Mouse (Mus musculus) ES-Bruce4 (cell line): ENCODE measurements at regions not wholly inside any gene's neighbourhood (a gene's known extent, or its start where the extent isn't known, plus 50 kb on each side); places are given as distances from the start of the nearest gene placed in this dataset.

ENCODE experiments used
- H3K27ac ChIP-seq: 2 replicates; pipeline ENCODE4 v1.5.1; 2012; ENCODE audit warnings: low read length, inconsistent platforms; ENCODE audit not compliant: insufficient read depth
- H3K27me3 ChIP-seq: 2 replicates; pipeline ENCODE4 v1.6.1; 2012; ENCODE audit warnings: mild to moderate bottlenecking, low read length, inconsistent platforms; ENCODE audit not compliant: control insufficient read depth, poor library complexity, insufficient read depth, severe bottlenecking
- H3K36me3 ChIP-seq: 2 replicates; pipeline ENCODE4 v1.6.1; 2012; ENCODE audit warnings: inconsistent platforms, mild to moderate bottlenecking, low read length, moderate library complexity; ENCODE audit not compliant: control insufficient read depth, poor library complexity, insufficient read depth, severe bottlenecking
- H3K4me1 ChIP-seq: one replicate; pipeline ENCODE4 v1.8.1; 2011; ENCODE audit warnings: low read length; ENCODE audit not compliant: control insufficient read depth, insufficient read depth
- H3K4me3 ChIP-seq: 2 replicates; pipeline ENCODE4 v1.5.1; 2011; ENCODE audit warnings: low read depth, mild to moderate bottlenecking, low read length
- H3K9ac ChIP-seq: 2 replicates; pipeline ENCODE4 v1.6.1; 2012; ENCODE audit warnings: low read depth, mild to moderate bottlenecking, inconsistent platforms; ENCODE audit not compliant: poor library complexity, severe bottlenecking
- H3K9me3 ChIP-seq: replicated peaks from 2 replicates; pipeline ENCODE4 v1.6.1; 2012; ENCODE audit warnings: mild to moderate bottlenecking, low read length, inconsistent platforms; ENCODE audit not compliant: control insufficient read depth, poor library complexity, insufficient read depth, severe bottlenecking
- CTCF ChIP-seq: IDR thresholded peaks from one replicate; pipeline ENCODE4 v1.8.1; 2011; ENCODE audit warnings: low read depth, low read length
- EP300 ChIP-seq: IDR thresholded peaks from 2 replicates; pipeline ENCODE4 v1.6.1; 2011; ENCODE audit warnings: low read depth, low read length; ENCODE audit not compliant: insufficient read depth
- POLR2A ChIP-seq: IDR thresholded peaks from one replicate; pipeline ENCODE4 v1.8.1; 2011; ENCODE audit warnings: low read length; ENCODE audit not compliant: insufficient read depth

- Histone ChIP-seq H3K9me3 (no peaks in the 10 kb centered on the region), H3K27ac (no peak overlapping the region), H3K36me3 (no peaks in the 10 kb centered on the region), H3K4me3 (no peak overlapping the region), H3K27me3 (no peaks in the 10 kb centered on the region), H3K4me1 (no peaks in the 10 kb centered on the region), H3K9ac (no peak overlapping the region)
- TF ChIP-seq CTCF (no peak), POLR2A (no peak), EP300 (no peak)
These were observed 176.8 kb upstream of the 4930412O13Rik start for GRCm38 (mm10) chr2:9704266-9704665.

- Histone ChIP-seq H3K4me3 (no peak overlapping the region), H3K27ac (no peak overlapping the region), H3K36me3 (no peaks in the 10 kb centered on the region), H3K27me3 (no peaks in the 10 kb centered on the region), H3K9me3 (no peaks in the 10 kb centered on the region), H3K4me1 (no peaks in the 10 kb centered on the region), H3K9ac (no peak overlapping the region)
- TF ChIP-seq CTCF (no peak), POLR2A (no peak), EP300 (no peak)
These were observed 171.6 kb upstream of the 4930412O13Rik start for GRCm38 (mm10) chr2:9709466-9709865.

GRCm38 (mm10) chr2:9717904-9718303, 163.1 kb upstream of the 4930412O13Rik start:
- Histone ChIP-seq H3K4me3 (no peak overlapping the region), H3K27me3 (no peaks in the 10 kb centered on the region), H3K36me3 (no peaks in the 10 kb centered on the region), H3K27ac (no peak overlapping the region), H3K9ac (no peak overlapping the region), H3K4me1 (no peaks in the 10 kb centered on the region), H3K9me3 (no peaks in the 10 kb centered on the region)
- TF ChIP-seq CTCF (no peak), EP300 (no peak), POLR2A (no peak)

GRCm38 (mm10) chr2:9733243-9733642, 147.8 kb upstream of the 4930412O13Rik start:
- Histone ChIP-seq H3K27me3 (no peaks in the 10 kb centered on the region), H3K4me3 (no peak overlapping the region), H3K4me1 (no peaks in the 10 kb centered on the region), H3K9me3 (no peaks in the 10 kb centered on the region), H3K36me3 (no peaks in the 10 kb centered on the region), H3K9ac (no peak overlapping the region), H3K27ac (no peak overlapping the region)
- TF ChIP-seq POLR2A (no peak), CTCF (no peak), EP300 (no peak)

GRCm38 (mm10) chr2:9744181-9744580, 136.9 kb upstream of the 4930412O13Rik start:
- Histone ChIP-seq H3K9me3 (no peaks in the 10 kb centered on the region), H3K36me3 (no peaks in the 10 kb centered on the region), H3K9ac (no peak overlapping the region), H3K4me3 (no peak overlapping the region), H3K27me3 (no peaks in the 10 kb centered on the region), H3K4me1 (peaks cover 1% of the 10 kb centered on the region), H3K27ac (no peak overlapping the region)
- TF ChIP-seq CTCF (no peak), POLR2A (no peak), EP300 (no peak)

GRCm38 (mm10) chr2:9749829-9750788, 130.9 kb upstream of the 4930412O13Rik start:
- Histone ChIP-seq H3K27ac (no peak overlapping the region), H3K4me1 (peaks cover 1% of the 10 kb centered on the region), H3K4me3 (no peak overlapping the region), H3K36me3 (no peaks in the 10 kb centered on the region), H3K9me3 (no peaks in the 10 kb centered on the region), H3K9ac (no peak overlapping the region), H3K27me3 (no peaks in the 10 kb centered on the region)
- TF ChIP-seq POLR2A (no peak), CTCF (no peak)
